Mouse (Mus musculus) embryonic facial prominence, embryonic 12.5 days (tissue): ENCODE measurements around the gene Nup188. TPM values are rescaled to one million over a fixed set of nuclear protein-coding genes. Genes with fewer than 3 reads are reported as not detected.

Source experiments
- ATAC-seq: fragments of 200-750 bp; cut with Nextera tagmentation; 2 replicates; pipeline ENCODE4 v1.8.0; 2017; ENCODE audit not compliant: insufficient number of reproducible peaks, insufficient read depth, low FRiP score, low TSS enrichment
- H3K27ac ChIP-seq: fragments of 300-500 bp; sonication (generic); 2 replicates; pipeline ENCODE4 v1.5.1; 2016; ENCODE audit warnings: mild to moderate bottlenecking
- H3K27me3 ChIP-seq: fragments of 300-500 bp; sonication (generic); 2 replicates; pipeline ENCODE4 v1.6.1; 2016; ENCODE audit warnings: mild to moderate bottlenecking, moderate library complexity
- H3K36me3 ChIP-seq: fragments of 300-500 bp; sonication (generic); 2 replicates; pipeline ENCODE4 v1.6.1; 2016; ENCODE audit warnings: mild to moderate bottlenecking
- H3K4me1 ChIP-seq: fragments of 300-500 bp; sonication (generic); 2 replicates; pipeline ENCODE4 v1.6.1; 2016
- H3K4me2 ChIP-seq: fragments of 300-500 bp; sonication (generic); replicated peaks from 2 replicates; pipeline ENCODE4 v1.6.1; 2016; ENCODE audit warnings: mild to moderate bottlenecking, moderate library complexity
- H3K4me3 ChIP-seq: fragments of 300-500 bp; sonication (generic); 2 replicates; pipeline ENCODE4 v1.5.1; 2016; ENCODE audit warnings: mild to moderate bottlenecking
- H3K9ac ChIP-seq: fragments of 300-500 bp; sonication (generic); 2 replicates; pipeline ENCODE4 v1.6.1; 2016; ENCODE audit warnings: mild to moderate bottlenecking, moderate library complexity
- H3K9me3 ChIP-seq: fragments of 300-500 bp; sonication (generic); 2 replicates; pipeline ENCODE4 v1.6.1; 2016; ENCODE audit warnings: mild to moderate bottlenecking, moderate library complexity
- WGBS: fragments of 180-500 bp; shearing (Covaris S2); methylation state at CpG from one replicate; pipeline ENCODE4 v1.1.7; 2016; 5-methylcytosine and 5-hydroxymethylcytosine counted together
- microRNA-seq: library from miRNA; unstranded; fragments of <30 nt; microRNA quantifications from one replicate; pipeline ENCODE4, GENCODE M21; 2017
- polyA plus RNA-seq: library from polyadenylated mRNA; unstranded; fragments of >200 nt; fragmentation: Nextera tagmentation; extraction: Ambion mirVana; gene quantifications from 2 replicates; pipeline ENCODE4 v1.2.1, GENCODE M21; 2016

Gene Nup188
- polyA plus RNA-seq, 1 experiment from 2014 or later = 37.2 TPM

DNA sequence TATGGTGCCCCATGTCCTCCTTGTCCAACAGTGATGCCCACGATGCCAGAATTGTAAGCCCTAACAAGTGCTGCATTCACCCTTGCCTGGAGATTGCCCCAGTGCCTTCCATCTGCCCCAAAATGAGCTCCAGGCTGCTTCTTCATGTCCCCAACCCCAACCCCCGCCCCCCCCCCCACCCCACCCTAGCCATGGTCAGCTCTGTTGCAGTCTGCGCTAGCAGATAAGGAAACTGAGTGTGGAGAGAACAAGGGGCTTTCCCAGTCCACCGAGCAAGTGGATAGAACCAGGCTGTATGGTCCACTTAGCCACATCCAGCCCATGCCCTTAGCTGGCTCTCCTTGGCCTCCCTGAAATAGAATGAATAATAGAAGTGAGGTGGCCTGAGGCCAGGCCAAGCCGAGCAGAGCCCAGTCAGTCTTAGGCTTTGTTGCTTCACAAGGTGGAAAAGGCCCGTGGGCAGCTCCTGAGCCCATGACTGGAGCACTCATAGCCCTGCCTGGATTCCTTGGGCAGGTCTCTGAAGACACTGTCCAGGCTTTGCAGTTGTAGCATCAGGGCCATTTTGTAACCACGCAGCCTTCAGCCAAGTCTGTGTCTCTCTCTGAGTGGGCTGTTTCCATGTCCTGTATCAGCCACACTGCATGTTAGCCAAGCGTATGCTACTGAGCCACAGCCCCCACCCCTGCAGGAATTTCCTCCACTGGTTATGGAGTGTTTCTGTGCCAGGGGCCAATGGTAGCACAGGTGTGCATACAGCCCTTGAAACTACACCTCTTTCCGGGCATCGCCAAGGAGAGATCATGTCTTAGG is 94.6 kb downstream of the Nup188 start:
- Histone ChIP-seq H3K27ac (no peak overlapping the region), H3K4me1 (no peaks in the 10 kb centered on the region), H3K36me3 (peaks cover 89% of the 10 kb centered on the region), H3K9ac (no peak overlapping the region), H3K9me3 (no peaks in the 10 kb centered on the region), H3K4me3 (no peak overlapping the region), H3K27me3 (no peaks in the 10 kb centered on the region), H3K4me2 (no peak overlapping the region)
- 88% methylated on average over 10 of the region's 10 CpGs for WGBS
- ATAC-seq = no peak

DNA sequence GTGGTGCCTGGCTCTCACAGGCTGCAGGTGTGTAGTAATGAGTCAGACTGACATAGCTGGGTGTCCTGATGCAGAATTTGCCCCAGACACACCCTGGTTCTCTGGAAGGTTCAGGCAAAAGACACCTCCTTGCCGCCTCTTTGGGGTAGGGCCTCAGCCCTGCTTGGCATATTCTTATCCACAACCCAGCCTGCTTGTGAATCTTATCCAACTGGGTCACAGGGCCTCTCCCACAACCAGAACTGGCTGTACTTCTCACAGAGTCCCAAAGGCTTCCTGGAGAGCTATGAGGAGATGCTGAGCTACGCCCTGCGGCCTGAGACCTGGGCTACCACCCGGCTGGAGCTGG is 95.2 kb downstream of the Nup188 start:
- Histone ChIP-seq H3K4me1 (no peaks in the 10 kb centered on the region), H3K4me2 (no peak overlapping the region), H3K9me3 (no peaks in the 10 kb centered on the region), H3K4me3 (no peak overlapping the region), H3K36me3 (peaks cover 83% of the 10 kb centered on the region), H3K27ac (no peak overlapping the region), H3K27me3 (no peaks in the 10 kb centered on the region), H3K9ac (no peak overlapping the region)
- 91% methylated on average over 4 of the region's 4 CpGs for WGBS
- ATAC-seq = no peak

DNA sequence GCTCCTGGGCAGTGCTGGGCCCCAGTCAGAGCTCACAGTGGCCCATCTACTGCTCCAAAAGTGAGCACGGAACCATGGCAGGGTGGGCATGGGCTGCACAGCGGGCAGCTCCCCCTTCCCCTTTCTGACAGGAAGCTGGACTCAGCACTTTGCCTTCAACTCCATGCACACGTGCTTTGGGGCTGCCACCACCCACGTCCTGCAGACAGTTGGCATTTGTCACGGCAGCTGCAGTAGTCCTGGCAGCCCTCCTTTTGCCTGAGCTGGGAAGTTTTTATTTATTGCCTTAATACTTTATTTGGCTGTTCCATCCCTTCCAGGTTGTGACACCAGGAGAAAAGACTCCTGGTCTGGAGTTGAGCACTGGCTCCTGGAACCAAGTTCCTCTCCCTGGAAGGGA is 98.6 kb downstream of the Nup188 start:
- peaks cover 49% of the 10 kb centered on the region for H3K36me3 ChIP-seq
- WGBS = 83% methylated on average over 5 of the region's 5 CpGs
- H3K4me3 ChIP-seq = no peak overlapping the region

DNA sequence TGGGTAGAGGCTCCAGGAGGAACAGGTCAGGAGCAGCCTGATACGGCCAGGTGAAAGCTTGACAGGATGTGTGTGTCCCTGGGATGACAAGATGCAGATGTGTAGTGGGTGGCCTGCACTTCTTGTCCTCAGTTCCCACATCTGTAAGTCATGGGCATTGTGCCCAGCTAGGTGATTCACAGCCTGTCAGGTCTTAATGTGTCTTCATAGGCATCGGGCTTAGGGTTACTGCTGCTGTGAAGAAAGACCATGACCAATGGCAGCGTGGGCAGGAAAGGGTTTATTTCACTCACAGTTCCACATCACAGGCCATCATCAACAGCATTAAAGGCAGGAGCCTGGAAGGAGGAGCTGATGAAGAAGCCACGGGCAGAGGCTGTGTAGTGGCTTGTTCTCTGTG is 99.4 kb downstream of the Nup188 start:
- WGBS = 87% methylated on average over 4 of the region's 4 CpGs
- Histone ChIP-seq H3K9ac (no peak overlapping the region), H3K9me3 (no peaks in the 10 kb centered on the region), H3K27me3 (no peaks in the 10 kb centered on the region), H3K4me1 (peaks cover 2% of the 10 kb centered on the region; the same call in 1 of the 2 replicates), H3K27ac (no peak overlapping the region), H3K4me2 (no peak overlapping the region), H3K4me3 (no peak overlapping the region), H3K36me3 (peaks cover 43% of the 10 kb centered on the region)
- no peak for ATAC-seq

More for the DNA sequence above, 98.6 kb downstream of the Nup188 start:
- Histone ChIP-seq H3K9me3 (no peaks in the 10 kb centered on the region), H3K9ac (no peak overlapping the region), H3K4me2 (no peak overlapping the region), H3K4me1 (no peaks in the 10 kb centered on the region), H3K27me3 (no peaks in the 10 kb centered on the region), H3K27ac (no peak overlapping the region)
- ATAC-seq = no peak

DNA sequence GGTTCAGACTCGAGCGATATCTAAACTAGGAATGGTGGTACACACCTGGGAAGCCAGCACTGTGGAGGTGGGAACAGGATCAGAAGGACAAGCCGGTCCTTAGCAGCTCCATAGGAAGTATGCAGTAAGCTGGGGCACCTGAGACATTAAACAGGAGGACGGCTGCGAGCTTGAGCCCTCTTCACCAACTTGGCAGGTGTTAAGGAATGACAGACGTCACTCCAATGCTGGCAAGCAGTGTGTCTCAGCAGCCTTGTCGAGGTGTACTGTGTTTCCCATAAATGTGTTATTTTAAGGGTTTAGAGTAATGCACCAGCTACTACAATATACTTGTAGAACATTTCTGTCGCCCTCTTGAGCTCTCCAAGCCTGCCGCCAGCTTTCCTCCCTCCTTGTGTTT is 100.7 kb downstream of the Nup188 start:
- 81% methylated on average over 9 of the region's 9 CpGs for WGBS
- no peaks in the 10 kb centered on the region for H3K27me3 ChIP-seq
- ATAC-seq = no peak

DNA sequence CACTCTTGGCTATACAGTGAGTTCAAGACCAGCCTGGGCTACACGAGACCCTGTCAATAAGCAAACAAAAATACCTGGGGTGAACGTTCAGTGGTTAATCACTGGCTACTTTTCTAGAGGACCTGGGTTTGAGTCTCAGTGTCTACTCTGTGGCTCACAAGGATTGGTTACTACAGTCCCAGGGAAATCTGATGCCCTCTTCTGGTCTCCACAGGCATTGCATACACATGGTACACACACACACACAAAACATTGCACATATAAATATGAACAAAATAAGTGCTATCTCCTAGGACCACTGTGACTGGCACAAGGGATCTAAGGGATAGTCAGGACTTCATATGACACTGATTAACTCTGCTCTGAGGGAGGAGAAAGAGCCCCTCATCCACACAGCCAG is 102.8 kb downstream of the Nup188 start:
- no peak overlapping the region for H3K27ac ChIP-seq
- no peaks in the 10 kb centered on the region for H3K9me3 ChIP-seq
- H3K27me3 ChIP-seq = no peaks in the 10 kb centered on the region
- H3K36me3 ChIP-seq = peaks cover 9% of the 10 kb centered on the region
- peaks cover 14% of the 10 kb centered on the region for H3K4me1 ChIP-seq
- 90% methylated on average over 2 of the region's 2 CpGs for WGBS
- no peak for ATAC-seq
- no peak overlapping the region for H3K4me3 ChIP-seq
- H3K4me2 ChIP-seq = no peak overlapping the region
- no peak overlapping the region for H3K9ac ChIP-seq

More for the DNA sequence above, 100.7 kb downstream of the Nup188 start:
- H3K4me3 ChIP-seq = no peak overlapping the region
- no peak overlapping the region for H3K4me2 ChIP-seq
- no peaks in the 10 kb centered on the region for H3K9me3 ChIP-seq
- peaks cover 30% of the 10 kb centered on the region for H3K36me3 ChIP-seq
- H3K9ac ChIP-seq = no peak overlapping the region
- peaks cover 5% of the 10 kb centered on the region; the same call in 1 of the 2 replicates for H3K4me1 ChIP-seq
- H3K27ac ChIP-seq = no peak overlapping the region

DNA sequence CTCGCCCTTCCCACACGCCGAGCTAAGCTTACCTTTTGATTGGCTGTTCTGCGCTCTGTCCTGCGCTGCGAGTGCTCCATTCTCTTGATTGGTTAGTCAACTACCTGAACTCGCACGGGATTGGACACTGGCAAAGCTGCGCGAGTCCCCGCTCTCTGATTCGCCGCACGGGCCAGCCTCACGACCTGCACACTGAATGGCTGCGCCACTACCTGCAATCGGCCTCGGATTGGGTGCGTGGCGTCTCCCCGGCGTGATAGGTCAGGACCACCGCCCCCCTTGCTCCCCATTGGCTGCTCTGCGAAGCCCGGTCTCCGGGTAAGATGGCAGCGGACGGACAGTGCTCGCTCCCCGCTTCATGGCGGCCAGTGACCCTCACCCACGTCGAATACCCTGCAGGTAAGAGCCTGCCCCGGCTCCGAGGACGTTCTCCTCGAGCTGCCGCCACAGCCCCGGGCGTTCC is 105.9 kb downstream of the Nup188 start, which contains the start of gene Dolpp1:
Gene Dolpp1, plus strand, starts transcription at position 141 of the 463 bp plus-strand sequence.
- WGBS = under 1% methylated on average over 40 of the region's 40 CpGs
- H3K9me3 ChIP-seq = no peaks in the 10 kb centered on the region
- peak within 1 kb of the TSS; percentile 81 for H3K4me3 ChIP-seq
- peak within 1 kb of the TSS; percentile 83 for H3K9ac ChIP-seq
- peak within 1 kb of the TSS; percentile 85 for H3K27ac ChIP-seq
- peaks cover 14% of the 10 kb centered on the region for H3K4me1 ChIP-seq
- H3K36me3 ChIP-seq = peaks cover 12% of the 10 kb centered on the region
- H3K4me2 ChIP-seq = peak within 1 kb of the TSS; percentile 95
- no peaks in the 10 kb centered on the region for H3K27me3 ChIP-seq
- peak; percentile 99 for ATAC-seq

DNA sequence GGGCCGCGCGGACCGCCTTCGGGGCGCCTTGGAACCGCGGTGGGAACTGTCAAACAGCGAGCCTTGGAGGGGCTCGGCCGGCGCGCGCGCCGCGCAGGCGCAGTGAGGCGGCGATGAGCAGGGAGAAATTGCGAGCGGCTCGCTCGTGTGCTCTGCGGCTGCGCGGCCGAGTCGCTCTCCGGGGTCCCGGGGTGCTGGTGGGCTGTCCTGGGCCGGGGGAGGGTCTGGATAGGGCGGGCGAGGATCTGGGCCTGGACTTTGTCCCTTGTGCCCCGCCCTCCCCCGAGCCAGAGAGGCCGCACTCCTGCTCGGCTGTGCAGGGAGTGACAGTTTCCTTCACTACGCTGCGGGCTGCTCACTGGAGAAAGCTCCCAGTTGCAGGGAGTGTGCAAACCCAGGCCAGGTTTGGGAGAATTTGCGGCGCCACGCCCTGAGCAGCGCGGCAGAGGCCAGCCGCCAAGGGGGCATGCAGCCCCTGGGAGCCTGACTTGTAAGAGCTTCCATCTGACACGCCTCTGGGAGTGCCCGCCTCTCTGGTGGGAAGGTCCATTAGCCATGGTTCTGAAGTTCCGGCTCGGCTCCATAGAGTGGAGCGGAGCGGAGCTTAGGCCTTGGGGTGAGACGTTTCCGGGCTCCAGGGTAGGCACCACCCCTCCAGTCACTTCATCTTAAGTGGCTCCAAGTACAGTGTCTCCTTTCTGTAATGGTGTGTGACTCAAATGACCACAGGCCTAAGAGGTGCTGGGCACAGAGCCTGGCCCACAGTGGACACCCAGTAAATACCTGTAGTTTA is 106.6 kb downstream of the Nup188 start:
- peak overlapping the region; percentile 83 for H3K9ac ChIP-seq
- peak; percentile 65 for ATAC-seq

DNA sequence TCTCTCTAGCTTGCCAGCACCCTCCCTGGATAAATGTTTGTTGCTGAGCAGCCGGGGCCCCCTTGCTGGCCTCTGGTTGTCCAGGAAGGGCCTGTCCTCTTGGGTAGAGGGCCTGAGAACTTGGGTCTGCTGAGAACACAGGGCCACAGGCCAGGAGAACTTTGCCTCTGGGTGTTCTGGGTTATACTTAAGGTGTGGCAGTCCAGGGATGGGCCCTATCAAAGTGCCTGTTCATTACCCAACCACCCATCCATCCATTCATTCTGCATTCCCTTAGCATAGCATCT is 107.1 kb downstream of the Nup188 start:
- peak overlapping the region; percentile 83 for H3K9ac ChIP-seq
- H3K4me1 ChIP-seq = peaks cover 14% of the 10 kb centered on the region
- H3K9me3 ChIP-seq = no peaks in the 10 kb centered on the region
- H3K4me3 ChIP-seq = peak overlapping the region; percentile 81
- H3K4me2 ChIP-seq = peak overlapping the region; percentile 95
- 64% methylated on average over 1 of the region's 1 CpGs for WGBS
- peaks cover 24% of the 10 kb centered on the region for H3K36me3 ChIP-seq
- peak overlapping the region; percentile 85 for H3K27ac ChIP-seq
- H3K27me3 ChIP-seq = no peaks in the 10 kb centered on the region
- ATAC-seq = no peak

More for the DNA sequence above, 106.6 kb downstream of the Nup188 start:
- Histone ChIP-seq H3K9me3 (no peaks in the 10 kb centered on the region), H3K4me2 (peak overlapping the region; percentile 95), H3K27me3 (no peaks in the 10 kb centered on the region), H3K36me3 (peaks cover 18% of the 10 kb centered on the region), H3K27ac (peak overlapping the region; percentile 85), H3K4me3 (peak overlapping the region; percentile 81), H3K4me1 (peaks cover 14% of the 10 kb centered on the region)
- 2% methylated on average over 48 of the region's 54 CpGs for whole genome bisulfite sequencing

Small RNA genes within 50 kb of the gene (microRNA-seq; reads per million reads assigned to microRNA genes)
- not detected for gene Gm47292

Other genes starting within 250 kb of the Nup188 start
- 43.9 and 46.0 TPM in 2 replicates for gene Wdr34, start 237.5 kb upstream of the Nup188 start, polyA plus RNA-seq
- 644 and 679 TPM in 2 replicates for gene Set, start 229.0 kb upstream of the Nup188 start, polyA plus RNA-seq
- 9.3 and 11.6 TPM in 2 replicates for gene Pkn3, start 208.7 kb upstream of the Nup188 start, polyA plus RNA-seq
- gene Zdhhc12, start 192.7 kb upstream of the Nup188 start, polyA plus RNA-seq = 26.8 and 27.7 TPM in 2 replicates
- gene Zer1, start 161.8 kb upstream of the Nup188 start, polyA plus RNA-seq = 11.6 and 12.2 TPM in 2 replicates
- gene Tbc1d13, start 152.7 kb upstream of the Nup188 start, polyA plus RNA-seq = 10.7 and 11.0 TPM in 2 replicates
- 18.5 TPM in 2 replicates for gene Endog, start 114.9 kb upstream of the Nup188 start, polyA plus RNA-seq
- gene Spout1, start 107.9 kb upstream of the Nup188 start, polyA plus RNA-seq = 87.1 and 90.3 TPM in 2 replicates
- 8.2 and 8.3 TPM in 2 replicates for gene Kyat1, start 80.5 kb upstream of the Nup188 start, polyA plus RNA-seq
- gene Lrrc8a, start 48.7 kb upstream of the Nup188 start, polyA plus RNA-seq = 40.9 and 41.2 TPM in 2 replicates
- 0.09 and 0.14 TPM in 2 replicates for gene Gm28035, start 45.8 kb upstream of the Nup188 start, polyA plus RNA-seq
- 3.5 and 3.8 TPM in 2 replicates for gene Phyhd1, start 20.2 kb upstream of the Nup188 start, polyA plus RNA-seq
- gene Gm28038, start 5.4 kb upstream of the Nup188 start, polyA plus RNA-seq = not detected in 2 replicates
- 29.6 and 31.0 TPM in 2 replicates for gene Dolk, start 63 bp upstream of the Nup188 start, polyA plus RNA-seq
- 89.7 and 96.9 TPM in 2 replicates for gene Sh3glb2, start 72.9 kb downstream of the Nup188 start, polyA plus RNA-seq
- gene Miga2, start 77.8 kb downstream of the Nup188 start, polyA plus RNA-seq = 29.6 and 31.0 TPM in 2 replicates
- 34.8 and 38.1 TPM in 2 replicates for gene Dolpp1, start 105.9 kb downstream of the Nup188 start, polyA plus RNA-seq
- gene Crat, start 129.4 kb downstream of the Nup188 start, polyA plus RNA-seq = 23.8 and 26.9 TPM in 2 replicates
- gene Ptpa, start 129.6 kb downstream of the Nup188 start, polyA plus RNA-seq = 140 and 145 TPM in 2 replicates
- 4.2 and 4.5 TPM in 2 replicates for gene Ier5l, start 187.8 kb downstream of the Nup188 start, polyA plus RNA-seq